Mouse (Mus musculus): ENCODE data around the gene Fry.
A peak's percentile ranks its signal among the peaks of the same experiment; 100 is the strongest.

DNA sequence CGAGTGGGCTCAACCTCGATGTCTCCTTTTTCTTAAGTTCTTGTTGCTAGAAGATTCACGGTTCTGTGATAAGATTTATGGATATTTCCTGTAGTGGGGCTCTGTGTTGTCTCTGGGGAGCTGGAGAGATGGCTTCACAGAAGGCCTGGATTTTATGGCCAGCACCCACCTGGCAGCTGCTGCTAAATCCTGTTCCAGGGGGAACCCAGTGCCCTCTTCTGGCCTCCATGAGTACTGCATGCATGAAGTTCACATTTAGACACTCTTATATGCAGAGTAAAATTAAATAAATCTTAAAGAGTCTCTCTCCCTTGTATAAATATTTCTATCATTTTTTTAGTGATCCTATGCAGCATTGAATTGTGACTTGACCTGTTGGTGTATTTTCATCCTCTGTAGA, 308.1 kb downstream of the Fry start:
- no peak for TF ChIP-seq POLR2A (IDR thresholded peaks at IDR 0.05; ENCODE audit: control insufficient read depth in 1 of 2, insufficient read depth in 1 of 2, low read depth in 1 of 2, low read length in 2 of 2, poor library complexity in 1 of 2)
- TF ChIP-seq JUND (IDR thresholded peaks at IDR 0.05; ENCODE audit: low read depth, low read length) = no peak
- TF ChIP-seq NRF1 (IDR thresholded peaks at IDR 0.05; ENCODE audit: insufficient read depth, low read depth, low read length, poor library complexity, severe bottlenecking) = no peak
- TF ChIP-seq EP300 (IDR thresholded peaks at IDR 0.05; ENCODE audit: low read depth in 1 of 2, low read length in 2 of 2) = no peak
- no peak for TF ChIP-seq POLR2AphosphoS5 (IDR thresholded peaks at IDR 0.05; ENCODE audit: borderline replicate concordance, low read depth, low read length)
- no peak for TF ChIP-seq TBP (IDR thresholded peaks at IDR 0.05; ENCODE audit: low read depth, low read length)
- TF ChIP-seq CTCF (IDR thresholded peaks at IDR 0.05 in 2 of 3, conservative IDR thresholded peaks at IDR 0.05 in 1 of 3; ENCODE audit: control insufficient read depth in 1 of 3, insufficient read depth in 1 of 3, low read depth in 2 of 3, low read length in 3 of 3, poor library complexity in 1 of 3, severe bottlenecking in 1 of 3) = peak; percentile 74 to 80 (median 77)
- no peak for TF ChIP-seq SIN3A (IDR thresholded peaks at IDR 0.05; ENCODE audit: low read length)
- no peak for TF ChIP-seq MEF2A (IDR thresholded peaks at IDR 0.05; ENCODE audit: extremely low read depth, insufficient replicate concordance, low read depth, low read length, poor library complexity, severe bottlenecking)
- no peak for TF ChIP-seq ZKSCAN1 (IDR thresholded peaks at IDR 0.05; ENCODE audit: low read depth, low read length)
- TF ChIP-seq USF2 (IDR thresholded peaks at IDR 0.05; ENCODE audit: borderline replicate concordance in 1 of 2, insufficient read depth in 1 of 2, low read depth in 1 of 2, low read length in 2 of 2) = no peak
- TF ChIP-seq ZNF384 (IDR thresholded peaks at IDR 0.05; ENCODE audit: low read depth, low read length) = no peak
- TF ChIP-seq CHD2 (IDR thresholded peaks at IDR 0.05; ENCODE audit: low read length) = no peak
- no peak for TF ChIP-seq POLR2AphosphoS2 (IDR thresholded peaks at IDR 0.05; ENCODE audit: low read length)
